Mouse (Mus musculus) liver, adult 2 months (tissue): ENCODE results near the gene Rab4b.

Source experiments
- CTCF ChIP-seq: fragments of 200-500 bp; IDR thresholded peaks from 2 replicates; pipeline ENCODE4 v1.5.1; 2011; ENCODE audit warnings: low read depth, low read length, control low read depth
- POLR2A ChIP-seq: fragments of 200-500 bp; IDR thresholded peaks from 2 replicates; pipeline ENCODE4 v1.6.1; 2011; ENCODE audit warnings: low read length, control low read depth; ENCODE audit not compliant: insufficient read depth; ENCODE audit errors: extremely low read depth

DNA sequence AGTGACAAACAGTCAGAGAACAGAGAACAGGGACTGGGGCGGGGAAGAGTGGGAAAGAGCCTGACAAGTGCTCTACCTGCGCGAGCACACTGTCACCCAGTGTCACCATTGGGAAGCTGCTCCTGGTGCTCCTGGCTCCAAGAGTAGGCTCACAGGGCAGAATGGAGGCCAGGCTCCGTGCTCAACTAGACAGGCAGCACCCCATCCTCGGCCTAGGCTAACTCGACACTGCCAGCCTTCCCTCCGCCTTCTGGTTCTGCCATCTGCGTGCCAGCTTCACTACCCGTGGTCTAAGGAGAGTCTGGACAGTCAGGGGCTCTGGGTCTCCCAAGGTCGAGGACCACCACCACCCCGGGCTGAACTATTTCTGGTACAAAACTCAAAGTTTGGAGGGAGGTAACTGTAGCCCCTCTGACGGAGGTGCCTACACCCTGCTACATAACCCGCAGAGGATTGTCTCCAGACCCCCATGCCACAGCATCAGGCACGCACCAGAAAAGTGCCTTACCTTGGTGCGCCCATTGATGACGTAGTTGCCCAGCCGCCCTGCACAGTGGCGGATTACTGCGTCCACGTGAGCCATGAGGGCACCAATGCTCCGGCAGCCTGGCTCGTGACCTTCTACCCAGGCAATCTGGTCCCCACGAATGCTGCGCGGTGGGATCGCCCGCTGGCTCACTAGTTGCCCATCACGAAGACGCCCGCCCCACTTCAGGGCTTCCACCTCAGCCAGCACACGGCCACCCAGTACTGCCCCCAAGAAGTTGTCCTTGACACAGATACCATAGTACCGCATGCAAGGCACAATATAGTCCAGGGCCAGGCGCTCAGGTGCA is 14.4 kb downstream of the Rab4b start:
- TF ChIP-seq POLR2A (0 out of 2 replicates have a peak, but pooled peaks have one; percentile 24), CTCF (no peak)
